Mouse (Mus musculus): ENCODE data around the gene Tas2r139. TPM values are rescaled to one million over a fixed set of nuclear protein-coding genes. Genes with fewer than 3 reads are reported as not detected.

Gene Tas2r139
- total RNA-seq (2023) = not detected

DNA sequence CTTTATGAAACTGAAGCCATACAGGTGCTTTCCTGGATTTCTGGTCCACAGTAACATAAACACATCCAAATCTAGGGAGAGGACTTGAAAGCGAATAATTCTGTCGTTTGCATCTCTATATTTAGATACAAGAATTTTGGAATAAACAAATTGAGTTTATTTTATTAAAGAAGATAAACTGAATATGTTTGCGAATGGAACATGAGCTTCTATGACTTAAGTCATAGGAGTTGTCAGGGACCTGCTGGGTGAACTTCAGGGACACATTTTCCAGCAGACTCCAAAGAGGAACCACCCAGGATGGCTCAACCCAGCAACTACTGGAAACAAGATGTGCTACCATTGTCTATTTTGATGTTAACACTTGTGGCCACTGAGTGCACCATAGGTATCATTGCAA, at the start of gene Tas2r139:
TSS of gene Tas2r139 (plus strand) at position 301 of the 400 bp plus-strand sequence.

Other genes with a start within 250 kb of the Tas2r139 start
- not detected for gene Sval1, start 189.3 kb upstream of the Tas2r139 start, total RNA-seq (2023)
- gene Sval3, start 172.8 kb upstream of the Tas2r139 start, total RNA-seq (2023) = not detected
- not detected for gene Sva, start 102.5 kb upstream of the Tas2r139 start, total RNA-seq (2023)
- not detected for gene Tas2r144, start 74.4 kb downstream of the Tas2r139 start, total RNA-seq (2023)
- 8.6 TPM for gene Gstk1, start 105.0 kb downstream of the Tas2r139 start, total RNA-seq (2023)
- gene Tmem139, start 121.0 kb downstream of the Tas2r139 start, total RNA-seq (2023) = not detected
- 80.2 TPM for gene Casp2, start 124.0 kb downstream of the Tas2r139 start, total RNA-seq (2023)
- gene Clcn1, start 145.7 kb downstream of the Tas2r139 start, total RNA-seq (2023) = 0.62 TPM
- not detected for gene Fam131b, start 183.7 kb downstream of the Tas2r139 start, total RNA-seq (2023)
- 108 TPM for gene Zyx, start 208.7 kb downstream of the Tas2r139 start, total RNA-seq (2023)
- not detected for gene Epha1, start 232.3 kb downstream of the Tas2r139 start, total RNA-seq (2023)